Mouse (Mus musculus) heart, embryonic 14.5 days (tissue): ENCODE data around the gene Syvn1. TPM values are rescaled to one million over a fixed set of nuclear protein-coding genes. Genes with fewer than 3 reads are reported as not detected.

ENCODE experiments used
- ATAC-seq: fragments of 200-750 bp; cut with Nextera tagmentation; 2 replicates; pipeline ENCODE4 v1.8.0; 2017; ENCODE audit warnings: low read depth, moderate TSS enrichment; ENCODE audit not compliant: insufficient number of reproducible peaks, insufficient read depth, low FRiP score
- H3K27ac ChIP-seq, 2 experiments: fragments of 200-500 bp in 1 of 2; fragments of 300-500 bp in 1 of 2; sonication (generic) in 1 of 2; replicated peaks in 1 of 2; 2 replicates each; pipeline ENCODE4 v1.5.1; 2012 to 2014; ENCODE audit warnings: low read depth in 2 of 2, low read length in 2 of 2, control low read depth in 1 of 2, mild to moderate bottlenecking in 1 of 2, mixed read lengths in 1 of 2; ENCODE audit not compliant: control insufficient read depth in 1 of 2, insufficient read depth in 1 of 2
- H3K27me3 ChIP-seq: fragments of 300-500 bp; sonication (generic); 2 replicates; pipeline ENCODE4 v1.6.1; 2014; ENCODE audit warnings: mild to moderate bottlenecking, low read length, control low read depth; ENCODE audit not compliant: control insufficient read depth, insufficient read depth
- H3K36me3 ChIP-seq: fragments of 300-500 bp; sonication (generic); 2 replicates; pipeline ENCODE4 v1.6.1; 2014; ENCODE audit warnings: mild to moderate bottlenecking, control low read depth, low read length, mixed read lengths; ENCODE audit not compliant: control insufficient read depth, insufficient read depth
- H3K4me1 ChIP-seq, 2 experiments: fragments of 200-500 bp in 1 of 2; fragments of 300-500 bp in 1 of 2; sonication (generic) in 1 of 2; 2 replicates each; pipeline ENCODE4 v1.6.1; 2012 to 2014; ENCODE audit warnings: low read length in 2 of 2, control low read depth in 1 of 2, mixed read lengths in 1 of 2; ENCODE audit not compliant: control insufficient read depth in 2 of 2, insufficient read depth in 2 of 2
- H3K4me2 ChIP-seq: fragments of 300-500 bp; sonication (generic); 2 replicates; pipeline ENCODE4 v1.6.1; 2014; ENCODE audit warnings: mild to moderate bottlenecking, low read length
- H3K4me3 ChIP-seq, 2 experiments: fragments of 200-500 bp in 1 of 2; fragments of 300-500 bp in 1 of 2; sonication (generic) in 1 of 2; 2 replicates each; pipeline ENCODE4 v1.5.1; 2012 to 2014; ENCODE audit warnings: low read length in 2 of 2, mild to moderate bottlenecking in 2 of 2, control low read depth in 1 of 2, low read depth in 1 of 2, moderate library complexity in 1 of 2; ENCODE audit not compliant: control insufficient read depth in 1 of 2, insufficient read depth in 1 of 2
- H3K9ac ChIP-seq: fragments of 300-500 bp; sonication (generic); 2 replicates; pipeline ENCODE4 v1.6.1; 2014; ENCODE audit warnings: mild to moderate bottlenecking, low read length
- H3K9me3 ChIP-seq: fragments of 300-500 bp; sonication (generic); 2 replicates; pipeline ENCODE4 v1.6.1; 2016; ENCODE audit warnings: low read length, control low read depth; ENCODE audit not compliant: control insufficient read depth
- WGBS: fragments of 180-500 bp; shearing (Covaris S2); extraction: QIAGEN DNeasy Blood & Tissue Kit; methylation state at CpG from one replicate; pipeline ENCODE4 v1.1.7; 2014; 5-methylcytosine and 5-hydroxymethylcytosine counted together
- polyA plus RNA-seq: library from polyadenylated mRNA; unstranded; fragments of >200 nt; fragmentation: Nextera tagmentation; extraction: Ambion mirVana; gene quantifications from 2 replicates; pipeline ENCODE4 v1.2.1, GENCODE M21; 2014

The Syvn1 gene
- 14.8 and 16.0 TPM in 2 replicates for polyA plus RNA-seq

DNA sequence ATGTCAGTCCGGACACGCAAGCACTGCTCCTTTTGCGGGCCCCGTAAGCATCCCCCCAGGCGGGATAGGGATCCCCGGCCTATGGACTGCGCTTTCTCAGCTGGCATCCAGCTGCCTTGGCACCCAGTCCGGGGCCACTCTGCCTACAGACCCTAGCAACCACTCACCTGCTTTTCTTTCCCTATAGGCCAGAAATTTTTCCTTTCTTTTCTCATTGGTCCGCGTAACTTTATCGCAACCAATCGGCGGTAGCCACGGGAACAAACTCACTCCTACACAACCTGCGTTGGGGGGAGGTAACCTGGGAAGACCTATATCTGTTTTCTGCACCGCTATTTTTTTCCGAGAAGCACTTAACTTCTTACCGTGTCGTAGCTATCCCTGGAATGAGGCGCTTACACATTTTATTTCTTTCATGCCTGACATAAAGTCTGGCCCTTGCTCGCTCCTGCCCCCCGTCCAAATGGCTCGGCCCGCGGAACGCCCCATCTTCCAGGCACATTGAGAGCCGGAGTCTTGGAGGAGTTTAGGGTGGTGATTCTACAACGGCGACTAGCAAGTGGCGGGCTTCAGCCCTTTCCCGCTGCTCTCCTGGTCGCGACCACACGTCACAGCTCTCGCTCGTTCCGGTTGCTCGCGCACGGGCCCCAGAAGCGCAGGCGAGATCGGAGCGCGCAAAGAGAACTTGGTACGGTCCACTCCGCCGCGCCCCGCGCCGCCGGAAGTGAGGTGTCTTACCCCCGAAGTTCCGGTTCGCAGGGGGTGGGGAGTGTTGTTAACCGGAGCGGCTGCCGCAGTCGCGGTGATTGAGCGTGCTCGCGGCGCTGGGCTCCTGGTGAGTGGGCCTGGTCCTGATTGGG is at the start of gene Syvn1:
Gene Syvn1 (plus strand): TSS at position 283 of the 860 bp plus-strand sequence.
- H3K4me3 ChIP-seq, result peak within 1 kb of the TSS; percentile 88 to 90
- H3K27me3 ChIP-seq, result no peaks in the 10 kb centered on the region
- H3K9me3 ChIP-seq, result no peaks in the 10 kb centered on the region
- ATAC-seq, result peak; percentile 82
- H3K36me3 ChIP-seq, result peaks cover 35% of the 10 kb centered on the region
- peak within 1 kb of the TSS; percentile 99 for H3K27ac ChIP-seq
- peaks cover 6 to 19% of the 10 kb centered on the region in 2 experiments; a peak in 3 of 4 replicates for H3K4me1 ChIP-seq
- peak within 1 kb of the TSS; percentile 89 for H3K4me2 ChIP-seq
- peak within 1 kb of the TSS; percentile 91 for H3K9ac ChIP-seq
- whole genome bisulfite sequencing, result under 1% methylated on average over 65 of the region's 65 CpGs

DNA sequence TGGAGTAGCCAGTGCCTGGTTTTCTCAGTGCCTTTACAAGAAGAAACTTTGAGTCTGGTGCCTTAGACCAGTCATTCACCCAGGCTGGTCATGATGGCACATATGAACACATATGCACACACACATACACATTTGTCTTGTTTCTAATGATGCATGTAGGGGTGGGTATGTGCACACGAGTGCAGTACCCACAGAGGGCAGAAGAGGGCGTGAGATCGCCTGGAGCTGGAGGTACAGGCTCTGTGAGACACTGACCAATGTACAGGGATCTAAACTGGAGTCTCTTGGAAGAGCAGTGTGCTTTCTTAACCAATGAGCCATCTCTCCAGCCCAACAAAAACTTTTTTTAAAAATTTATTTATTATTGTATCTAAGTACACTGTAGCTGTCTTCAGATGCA is 48.2 kb upstream of the Syvn1 start:
- H3K4me1 ChIP-seq, result no peaks in the 10 kb centered on the region
- no peak overlapping the region for H3K4me3 ChIP-seq
- no peak overlapping the region for H3K27ac ChIP-seq
- WGBS, result 80% methylated on average over 3 of the region's 3 CpGs
- H3K9ac ChIP-seq, result no peak overlapping the region
- H3K27me3 ChIP-seq, result no peaks in the 10 kb centered on the region
- H3K36me3 ChIP-seq, result no peaks in the 10 kb centered on the region
- no peak for ATAC-seq
- no peak overlapping the region for H3K4me2 ChIP-seq
- no peaks in the 10 kb centered on the region for H3K9me3 ChIP-seq

DNA sequence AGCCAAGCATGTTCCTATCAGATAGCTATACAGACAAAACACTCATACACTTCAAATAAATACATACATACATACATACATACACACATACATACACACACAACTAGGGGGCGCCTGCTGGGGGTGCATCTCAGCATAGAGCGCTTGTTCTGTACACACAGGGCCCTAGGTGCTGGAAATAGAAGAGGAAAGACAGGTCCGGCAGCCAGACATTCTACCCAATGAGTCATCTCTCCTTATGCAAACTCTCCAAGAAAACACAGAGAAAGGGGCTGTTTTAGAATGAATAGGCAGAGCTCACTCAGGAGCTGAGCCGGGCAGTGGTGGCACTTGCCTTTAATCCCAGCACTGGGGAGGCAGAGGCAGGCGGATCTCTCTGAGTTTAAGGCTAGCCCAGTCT is 46.4 kb upstream of the Syvn1 start:
- H3K4me3 ChIP-seq, result no peak overlapping the region

DNA sequence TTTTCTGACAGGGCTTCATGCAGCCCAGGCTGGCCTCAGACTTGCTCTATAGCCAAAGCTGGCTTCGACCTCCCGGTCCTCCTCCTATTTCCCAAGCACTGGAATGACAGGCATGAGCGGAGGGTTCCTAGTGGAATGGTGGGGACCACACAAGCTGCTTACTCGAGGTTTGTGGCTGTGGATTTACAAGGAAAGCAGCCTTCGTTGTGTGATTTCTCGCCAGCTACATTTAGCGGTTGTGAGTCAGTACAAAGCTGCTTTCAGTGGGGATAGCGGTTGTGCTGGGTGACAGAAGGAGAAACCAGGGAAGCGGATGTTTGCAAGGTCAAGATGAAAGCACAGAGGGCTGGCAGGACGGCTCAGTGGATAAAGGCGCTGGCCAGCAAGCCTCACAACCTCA is 40.8 kb upstream of the Syvn1 start:
- no peak for ATAC-seq
- 65% methylated on average over 11 of the region's 11 CpGs for WGBS

More for the DNA sequence above, 46.4 kb upstream of the Syvn1 start:
- no peaks in the 10 kb centered on the region for H3K4me1 ChIP-seq
- ATAC-seq, result no peak
- no peak overlapping the region for H3K4me2 ChIP-seq
- H3K9me3 ChIP-seq, result no peaks in the 10 kb centered on the region
- H3K27ac ChIP-seq, result no peak overlapping the region
- no peaks in the 10 kb centered on the region for H3K27me3 ChIP-seq
- H3K9ac ChIP-seq, result no peak overlapping the region
- H3K36me3 ChIP-seq, result no peaks in the 10 kb centered on the region
- WGBS, result 70% methylated on average over 5 of the region's 5 CpGs

DNA sequence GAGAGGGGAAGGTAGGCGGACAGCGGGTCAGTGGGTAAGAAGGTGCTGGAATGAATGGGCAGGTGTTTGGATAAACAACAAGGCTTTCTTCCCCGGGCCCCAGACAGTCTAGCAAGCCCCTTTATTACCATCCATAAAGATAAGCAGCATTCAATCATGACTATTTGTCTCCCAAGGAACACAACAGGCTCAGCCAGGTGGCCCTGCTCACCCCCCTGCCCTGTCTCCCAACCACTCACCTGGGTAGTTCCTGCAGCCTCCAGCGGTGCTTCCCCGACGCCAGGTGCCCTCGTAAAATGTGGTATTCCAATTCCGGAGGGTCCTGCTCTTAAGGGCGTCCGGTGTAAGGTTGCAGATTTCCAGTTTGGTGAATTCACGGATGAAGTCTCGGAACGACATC is 39.4 kb upstream of the Syvn1 start:
- Histone ChIP-seq H3K36me3 (peaks cover 3% of the 10 kb centered on the region; the same call in 1 of the 2 replicates), H3K4me3 (no peak overlapping the region), H3K9ac (no peak overlapping the region), H3K4me2 (no peak overlapping the region), H3K27ac (no peak overlapping the region), H3K9me3 (no peaks in the 10 kb centered on the region), H3K27me3 (no peaks in the 10 kb centered on the region), H3K4me1 (no peaks in the 10 kb centered on the region)
- WGBS, result 91% methylated on average over 13 of the region's 13 CpGs
- no peak for ATAC-seq

More for the DNA sequence above, 40.8 kb upstream of the Syvn1 start:
- H3K9ac ChIP-seq, result no peak overlapping the region
- no peaks in the 10 kb centered on the region for H3K4me1 ChIP-seq
- H3K27ac ChIP-seq, result no peak overlapping the region
- H3K36me3 ChIP-seq, result peaks cover 3% of the 10 kb centered on the region; the same call in 1 of the 2 replicates
- no peaks in the 10 kb centered on the region for H3K9me3 ChIP-seq
- no peak overlapping the region for H3K4me3 ChIP-seq
- no peak overlapping the region for H3K4me2 ChIP-seq
- no peaks in the 10 kb centered on the region for H3K27me3 ChIP-seq

DNA sequence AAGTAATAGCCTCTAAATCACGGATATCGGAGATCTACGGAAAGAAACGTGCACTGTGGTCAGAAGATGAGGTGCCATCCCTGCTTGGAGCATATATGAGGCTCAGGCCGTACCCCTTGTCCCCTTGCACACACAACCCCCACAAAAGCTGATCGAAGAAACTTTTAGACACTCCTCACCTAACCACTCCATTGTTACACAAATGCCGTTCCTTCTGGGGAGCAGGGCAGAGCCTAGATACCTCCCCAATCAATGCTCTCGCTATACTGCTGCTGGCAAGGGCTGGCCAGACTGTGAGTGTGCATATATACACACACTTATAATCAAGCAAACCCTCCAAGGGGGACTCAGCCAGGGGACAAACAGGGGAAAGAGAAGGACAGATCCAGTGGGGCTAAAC is 37.2 kb upstream of the Syvn1 start:
- H3K36me3 ChIP-seq, result peaks cover 3% of the 10 kb centered on the region; the same call in 1 of the 2 replicates
- no peaks in the 10 kb centered on the region for H3K9me3 ChIP-seq
- ATAC-seq, result no peak
- H3K4me3 ChIP-seq, result no peak overlapping the region
- WGBS, result 80% methylated on average over 8 of the region's 8 CpGs
- no peak overlapping the region for H3K4me2 ChIP-seq
- no peak overlapping the region for H3K27ac ChIP-seq
- H3K27me3 ChIP-seq, result no peaks in the 10 kb centered on the region
- H3K4me1 ChIP-seq, result no peaks in the 10 kb centered on the region
- no peak overlapping the region for H3K9ac ChIP-seq

DNA sequence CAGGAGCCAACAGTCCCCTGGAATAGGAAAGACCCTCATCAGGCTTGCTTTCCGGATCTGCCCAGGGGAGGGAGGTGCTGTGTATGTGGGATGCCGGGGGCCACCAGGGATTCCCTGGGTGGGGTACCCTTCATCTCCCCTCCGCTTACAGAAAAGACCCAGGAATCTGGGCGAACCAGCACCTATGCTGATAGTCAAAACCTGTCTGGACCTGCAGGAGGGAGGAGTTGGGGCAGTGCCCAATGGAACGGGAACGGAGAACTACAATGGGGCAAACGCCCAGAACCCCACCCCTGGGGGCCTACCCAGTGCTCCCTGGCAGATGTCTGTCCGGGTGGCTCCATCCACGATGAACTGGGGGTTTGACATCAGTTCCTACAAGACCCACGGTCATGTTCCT is 32.7 kb upstream of the Syvn1 start:
- no peak overlapping the region for H3K9ac ChIP-seq
- no peak overlapping the region for H3K4me2 ChIP-seq
- no peak overlapping the region for H3K27ac ChIP-seq
- H3K27me3 ChIP-seq, result peaks cover 8% of the 10 kb centered on the region; the same call in 1 of the 2 replicates
- no peak overlapping the region for H3K4me3 ChIP-seq
- 86% methylated on average over 10 of the region's 10 CpGs for WGBS
- ATAC-seq, result no peak
- H3K9me3 ChIP-seq, result no peaks in the 10 kb centered on the region
- H3K4me1 ChIP-seq, result peaks cover 9 to 10% of the 10 kb centered on the region in 2 experiments; a peak in 3 of 4 replicates
- H3K36me3 ChIP-seq, result no peaks in the 10 kb centered on the region
